Mouse (Mus musculus): ENCODE results near the gene Map3k21. TPM values are rescaled to one million over a fixed set of nuclear protein-coding genes. Genes with fewer than 3 reads are reported as not detected.

Gene Map3k21
- total and polyA plus RNA-seq, 3 experiments, result not detected

DNA sequence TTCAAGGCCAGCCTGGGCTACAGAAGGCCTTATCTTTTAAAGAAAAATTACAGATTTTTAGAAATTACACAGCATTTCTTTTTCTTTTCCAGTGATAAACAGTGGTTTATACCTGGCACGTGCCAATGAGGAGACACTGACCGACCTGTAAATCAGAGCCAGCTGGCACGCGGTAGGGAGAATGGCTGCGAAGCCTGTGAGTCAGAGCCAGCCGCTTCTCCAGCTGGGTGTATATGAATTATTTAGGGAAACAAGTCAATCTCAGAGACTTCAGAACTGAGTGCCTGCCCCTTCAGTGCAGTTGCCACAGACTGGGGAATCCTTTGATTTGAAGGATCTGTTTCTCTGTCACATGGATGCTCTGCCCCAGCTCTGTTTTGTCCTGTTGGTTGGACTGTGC, 21.6 kb downstream of the Map3k21 start:
- Histone ChIP-seq H3K9me3 (replicated peaks; ENCODE audit: low read length) (peaks cover 4% of the 10 kb centered on the region), H3K79me2 (replicated peaks; ENCODE audit: control insufficient read depth, extremely low read depth, insufficient read depth, poor library complexity, severe bottlenecking) (no peaks in the 10 kb centered on the region), H3K4me1 (ENCODE audit: control insufficient read depth in 1 of 2, insufficient read depth in 2 of 2) (no peaks in the 10 kb centered on the region), H3K4me3 (replicated peaks in 1 of 3; ENCODE audit: low read depth in 2 of 3, low read length in 2 of 3, poor library complexity in 1 of 3) (no peak overlapping the region), H3K36me3 (replicated peaks in 1 of 2; ENCODE audit: control insufficient read depth in 1 of 2, insufficient read depth in 1 of 2, low read length in 1 of 2) (no peaks in the 10 kb centered on the region), H3K9ac (ENCODE audit: insufficient read depth, low read depth) (no peak overlapping the region), H3K27me3 (replicated peaks) (peaks cover 72% of the 10 kb centered on the region), H3K27ac (ENCODE audit: insufficient read depth, low read depth) (no peak overlapping the region), H3K4me2 (ENCODE audit: insufficient read depth, low read depth, poor library complexity, severe bottlenecking) (no peak overlapping the region)
- TF ChIP-seq CHD2 (IDR thresholded peaks at IDR 0.05; ENCODE audit: low read length) (no peak), PAX5 (IDR thresholded peaks at IDR 0.05; ENCODE audit: low read length) (no peak), NRF1 (IDR thresholded peaks at IDR 0.05; ENCODE audit: low read depth, low read length) (no peak), ZKSCAN1 (IDR thresholded peaks at IDR 0.05; ENCODE audit: borderline replicate concordance, low read depth, low read length) (no peak), E2F4 (IDR thresholded peaks at IDR 0.05; ENCODE audit: insufficient replicate concordance, low read depth, low read length) (no peak), IRF4 (IDR thresholded peaks at IDR 0.05; ENCODE audit: low read depth, low read length) (no peak), CHD1 (IDR thresholded peaks at IDR 0.05; ENCODE audit: low read depth, low read length) (no peak), MAFK (IDR thresholded peaks at IDR 0.05; ENCODE audit: insufficient replicate concordance, low read length) (no peak), KAT2A (IDR thresholded peaks at IDR 0.05; ENCODE audit: insufficient replicate concordance, low read length) (no peak), RAD21 (IDR thresholded peaks at IDR 0.05; ENCODE audit: low read depth, low read length) (no peak), ETS1 (conservative IDR thresholded peaks at IDR 0.05; ENCODE audit: low read depth, low read length) (no peak), SMC3 (IDR thresholded peaks at IDR 0.05; ENCODE audit: low read depth, low read length) (no peak), POLR2A (IDR thresholded peaks at IDR 0.05; ENCODE audit: low read depth, low read length) (no peak), USF2 (conservative IDR thresholded peaks at IDR 0.05; ENCODE audit: low read depth, low read length) (no peak), ZMIZ1 (IDR thresholded peaks at IDR 0.05; ENCODE audit: low read depth, low read length) (no peak), EP300 (IDR thresholded peaks at IDR 0.05; ENCODE audit: low read length) (no peak), GABPA (IDR thresholded peaks at IDR 0.05; ENCODE audit: insufficient replicate concordance, low read depth, low read length) (no peak), MYC (IDR thresholded peaks at IDR 0.05; ENCODE audit: low read depth, low read length) (no peak), POLR2AphosphoS2 (IDR thresholded peaks at IDR 0.05; ENCODE audit: low read depth, low read length) (no peak), MXI1 (IDR thresholded peaks at IDR 0.05; ENCODE audit: low read depth, low read length) (no peak)
- DNase-seq (ENCODE audit: extremely low read depth), result no peak
- dilution Hi-C loops (cut with MboI; ENCODE audit: extremely low pct_ligation_motif_present, extremely low pct_unique_long_range_greater_than_20kb, low sequenced_read_pairs), result no loop called here
- in situ Hi-C loops (cut with MboI; ENCODE audit: low pct_ligation_motif_present, low pct_unique_long_range_greater_than_20kb, low sequenced_read_pairs), result no loop called here

GRCm38 (mm10) chr8:125935649-125936048, 25.4 kb downstream of the Map3k21 start:
- H3K4me1 ChIP-seq (ENCODE audit: control insufficient read depth in 1 of 2, insufficient read depth in 2 of 2), result no peaks in the 10 kb centered on the region
- H3K9ac ChIP-seq (ENCODE audit: insufficient read depth, low read depth), result no peak overlapping the region
- 0 out of 2 replicates have a peak, but pooled peaks have one; percentile 17 for TF ChIP-seq SMC3 (IDR thresholded peaks at IDR 0.05; ENCODE audit: low read depth, low read length)
- TF ChIP-seq MAX (IDR thresholded peaks at IDR 0.05; ENCODE audit: low read length), result peak; percentile 75
- 0 out of 2 replicates have a peak, but pooled peaks have one; percentile 37 for TF ChIP-seq BHLHE40 (IDR thresholded peaks at IDR 0.05; ENCODE audit: low read depth, low read length)
- no peak for TF ChIP-seq ZC3H11A (IDR thresholded peaks at IDR 0.05; ENCODE audit: low read depth, low read length)
- TF ChIP-seq RAD21 (IDR thresholded peaks at IDR 0.05; ENCODE audit: low read depth, low read length), result peak; percentile 16
- TF ChIP-seq MEF2A (IDR thresholded peaks at IDR 0.05; ENCODE audit: borderline replicate concordance, low read depth, low read length), result no peak
- peak; percentile 61; the same call in 1 of the 2 replicates for TF ChIP-seq MYC (IDR thresholded peaks at IDR 0.05; ENCODE audit: low read depth, low read length)
- peak; percentile 72 to 91 for TF ChIP-seq CTCF (conservative IDR thresholded peaks at IDR 0.05 in 1 of 2, IDR thresholded peaks at IDR 0.05 in 1 of 2; ENCODE audit: low read depth in 2 of 2, low read length in 2 of 2)
- peaks cover 4% of the 10 kb centered on the region for H3K9me3 ChIP-seq (replicated peaks; ENCODE audit: low read length)
- no peak overlapping the region for H3K27ac ChIP-seq (ENCODE audit: insufficient read depth, low read depth)
- H3K27me3 ChIP-seq (replicated peaks), result peaks cover 83% of the 10 kb centered on the region
- DNase-seq (ENCODE audit: extremely low read depth), result peak; percentile 48
- H3K36me3 ChIP-seq (replicated peaks in 1 of 2; ENCODE audit: control insufficient read depth in 1 of 2, insufficient read depth in 1 of 2, low read length in 1 of 2), result no peaks in the 10 kb centered on the region
- H3K4me3 ChIP-seq (replicated peaks in 1 of 3; ENCODE audit: low read depth in 2 of 3, low read length in 2 of 3, poor library complexity in 1 of 3), result no peak overlapping the region
- H3K4me2 ChIP-seq (ENCODE audit: insufficient read depth, low read depth, poor library complexity, severe bottlenecking), result no peak overlapping the region
- in situ Hi-C loops (cut with MboI; ENCODE audit: low pct_ligation_motif_present, low pct_unique_long_range_greater_than_20kb, low sequenced_read_pairs) (no loop called here), dilution Hi-C loops (cut with MboI; ENCODE audit: extremely low pct_ligation_motif_present, extremely low pct_unique_long_range_greater_than_20kb, low sequenced_read_pairs) (no loop called here)
- no peaks in the 10 kb centered on the region for H3K79me2 ChIP-seq (replicated peaks; ENCODE audit: control insufficient read depth, extremely low read depth, insufficient read depth, poor library complexity, severe bottlenecking)
